Mouse (Mus musculus) heart, embryonic 16.5 days (tissue): Measurements from ENCODE around the gene E2f7. TPM values are rescaled to one million over a fixed set of nuclear protein-coding genes. Genes with fewer than 3 reads are reported as not detected.
A peak's percentile ranks its signal among the peaks of the same experiment; 100 is the strongest.

Experiments used
- ATAC-seq: fragments of 200-750 bp; cut with Nextera tagmentation; replicated peaks from 2 replicates; pipeline ENCODE4 v1.8.0; 2017; ENCODE audit warnings: moderate number of reproducible peaks; ENCODE audit not compliant: insufficient read depth, low FRiP score; ENCODE audit errors: extremely low read depth
- H3K27ac ChIP-seq: fragments of 300-500 bp; sonication (generic); 2 replicates; pipeline ENCODE4 v1.5.1; 2014; ENCODE audit warnings: mild to moderate bottlenecking, low read length, control low read depth, moderate library complexity
- H3K27me3 ChIP-seq: fragments of 300-500 bp; sonication (generic); 2 replicates; pipeline ENCODE4 v1.6.1; 2014; ENCODE audit warnings: low read length, mixed read lengths; ENCODE audit not compliant: control insufficient read depth, insufficient read depth
- H3K36me3 ChIP-seq: fragments of 300-500 bp; sonication (generic); 2 replicates; pipeline ENCODE4 v1.6.1; 2014; ENCODE audit not compliant: control insufficient read depth, insufficient read depth
- H3K4me1 ChIP-seq: fragments of 300-500 bp; sonication (generic); 2 replicates; pipeline ENCODE4 v1.6.1; 2014; ENCODE audit warnings: low read length, mixed read lengths; ENCODE audit not compliant: control insufficient read depth, insufficient read depth
- H3K4me2 ChIP-seq: fragments of 300-500 bp; sonication (generic); 2 replicates; pipeline ENCODE4 v1.6.1; 2014; ENCODE audit warnings: low read depth, mild to moderate bottlenecking, control low read depth, low read length
- H3K4me3 ChIP-seq: fragments of 300-500 bp; sonication (generic); 2 replicates; pipeline ENCODE4 v1.5.1; 2014; ENCODE audit warnings: mild to moderate bottlenecking, control low read depth, low read length
- H3K9ac ChIP-seq: fragments of 300-500 bp; sonication (generic); 2 replicates; pipeline ENCODE4 v1.6.1; 2014; ENCODE audit warnings: low read length, control low read depth
- H3K9me3 ChIP-seq: fragments of 300-500 bp; sonication (generic); replicated peaks from 2 replicates; pipeline ENCODE4 v1.6.1; 2016; ENCODE audit warnings: low read length; ENCODE audit not compliant: control insufficient read depth
- WGBS: fragments of 180-500 bp; shearing (Covaris S2); extraction: QIAGEN DNeasy Blood & Tissue Kit; methylation state at CpG from one replicate; pipeline ENCODE4 v1.1.7; 2014; 5-methylcytosine and 5-hydroxymethylcytosine counted together
- polyA plus RNA-seq: library from polyadenylated mRNA; unstranded; fragments of >200 nt; fragmentation: Nextera tagmentation; extraction: Ambion mirVana; gene quantifications from 2 replicates; pipeline ENCODE4 v1.2.1, GENCODE M21; 2015

The E2f7 gene
- polyA plus RNA-seq, 1 experiment from 2014 or later = 13.5 TPM

- H3K27ac ChIP-seq = no peak overlapping the region
- no peaks in the 10 kb centered on the region for H3K36me3 ChIP-seq
- no peak for ATAC-seq
- no peaks in the 10 kb centered on the region for H3K9me3 ChIP-seq
- no peak overlapping the region for H3K4me3 ChIP-seq
- no peak overlapping the region for H3K9ac ChIP-seq
- no peaks in the 10 kb centered on the region for H3K27me3 ChIP-seq
- H3K4me2 ChIP-seq = no peak overlapping the region
- H3K4me1 ChIP-seq = no peaks in the 10 kb centered on the region
- WGBS = 51% methylated on average over 2 of the region's 2 CpGs
These were observed 66.6 kb downstream of the E2f7 start for GRCm38 (mm10) chr10:110811862-110812225.

DNA sequence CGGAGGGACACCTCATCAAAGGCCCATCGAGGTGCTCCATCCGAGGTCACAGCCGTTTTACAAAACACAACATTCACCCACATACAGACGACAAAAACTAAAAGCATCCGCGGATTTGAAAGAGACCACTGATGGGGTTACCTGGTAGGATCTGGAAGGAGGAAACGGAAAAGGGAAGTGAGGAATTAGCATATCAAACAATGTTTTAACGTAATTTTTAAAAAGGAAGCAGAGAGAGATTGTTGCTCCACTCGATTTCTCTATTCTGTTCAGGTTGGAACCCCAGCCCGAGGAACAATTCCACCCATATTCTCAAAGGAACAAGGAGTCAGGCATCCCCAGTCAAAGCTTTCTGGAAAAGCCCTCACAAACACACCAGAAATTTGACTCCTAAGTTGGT lies 75.9 kb downstream of the E2f7 start:
- H3K27me3 ChIP-seq = no peaks in the 10 kb centered on the region
- H3K27ac ChIP-seq = no peak overlapping the region
- peaks cover 3% of the 10 kb centered on the region; the same call in 1 of the 2 replicates for H3K4me1 ChIP-seq
- 0 out of 2 replicates have a peak, but pooled peaks cover 6% of the 10 kb centered on the region for H3K9me3 ChIP-seq
- H3K36me3 ChIP-seq = no peaks in the 10 kb centered on the region
- no peak for ATAC-seq
- 82% methylated on average over 11 of the region's 11 CpGs for WGBS
- no peak overlapping the region for H3K4me2 ChIP-seq
- H3K4me3 ChIP-seq = no peak overlapping the region
- no peak overlapping the region for H3K9ac ChIP-seq

- Histone ChIP-seq H3K27ac (no peak overlapping the region), H3K9me3 (0 out of 2 replicates have a peak, but pooled peaks cover 6% of the 10 kb centered on the region), H3K9ac (no peak overlapping the region), H3K4me2 (no peak overlapping the region), H3K4me3 (no peak overlapping the region), H3K4me1 (peaks cover 3% of the 10 kb centered on the region; the same call in 1 of the 2 replicates), H3K36me3 (no peaks in the 10 kb centered on the region), H3K27me3 (no peaks in the 10 kb centered on the region)
- ATAC-seq = no peak
- WGBS = 77% methylated on average over 3 of the region's 3 CpGs
These were observed 76.5 kb downstream of the E2f7 start for GRCm38 (mm10) chr10:110821692-110822091.

- Histone ChIP-seq H3K4me1 (peaks cover 4% of the 10 kb centered on the region; the same call in 1 of the 2 replicates), H3K4me2 (no peak overlapping the region), H3K9ac (no peak overlapping the region), H3K9me3 (no peaks in the 10 kb centered on the region), H3K4me3 (no peak overlapping the region), H3K27ac (no peak overlapping the region), H3K36me3 (no peaks in the 10 kb centered on the region), H3K27me3 (no peaks in the 10 kb centered on the region)
- ATAC-seq = peak; percentile 75
- WGBS = 16% methylated on average over 6 of the region's 6 CpGs
These were observed 87.1 kb downstream of the E2f7 start for GRCm38 (mm10) chr10:110832336-110832735.

DNA sequence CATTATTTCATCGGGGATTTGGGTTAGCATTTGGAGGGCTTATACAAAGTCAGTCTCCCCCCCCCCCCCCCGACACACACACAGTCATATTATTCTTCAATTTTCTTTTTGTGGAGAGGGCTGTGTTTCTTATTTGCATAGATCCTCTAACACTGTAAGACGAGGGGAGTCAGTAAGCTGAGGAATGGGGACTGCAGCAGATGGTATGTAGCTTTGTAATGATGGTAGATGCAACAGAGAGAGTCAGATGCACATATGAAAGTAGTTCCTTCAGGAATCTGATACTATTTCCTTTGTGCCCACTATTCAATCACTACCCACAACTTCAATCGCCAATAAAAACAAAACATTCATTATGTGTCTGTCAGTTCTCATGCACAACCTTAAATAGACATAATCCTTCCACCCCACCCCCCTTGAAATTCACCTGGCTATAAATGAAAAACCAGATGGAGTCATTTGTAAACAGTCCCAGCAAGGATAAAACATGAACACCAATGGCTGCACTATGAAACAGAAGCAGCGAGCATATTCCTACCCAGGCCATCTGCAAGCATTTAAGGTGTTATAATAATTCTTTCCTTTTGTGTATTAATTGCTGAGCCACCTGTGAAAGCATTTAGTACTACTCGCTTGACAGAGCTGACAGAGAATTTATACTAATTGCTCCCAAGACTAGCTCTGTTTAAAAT lies 90.0 kb downstream of the E2f7 start:
- Histone ChIP-seq H3K27ac (no peak overlapping the region), H3K4me3 (no peak overlapping the region), H3K4me2 (no peak overlapping the region), H3K9ac (no peak overlapping the region), H3K9me3 (no peaks in the 10 kb centered on the region), H3K4me1 (peaks cover 4% of the 10 kb centered on the region; the same call in 1 of the 2 replicates), H3K36me3 (no peaks in the 10 kb centered on the region), H3K27me3 (no peaks in the 10 kb centered on the region)
- no peak for ATAC-seq
- WGBS = 76% methylated on average over 6 of the region's 6 CpGs

Other genes starting within 250 kb of the E2f7 start
- 394 and 432 TPM in 2 replicates for gene Csrp2, start 174.3 kb downstream of the E2f7 start, polyA plus RNA-seq